Mouse (Mus musculus) C3H10T1/2 (cell line): ENCODE data around the gene 1810030O07Rik. TPM values are rescaled to one million over a fixed set of nuclear protein-coding genes. Genes with fewer than 3 reads are reported as not detected.

Experiments
- polyA plus RNA-seq, 2 experiments: library from polyadenylated mRNA; unstranded; fragments of >200 nt; fragmentation: generic; extraction: Trizol; gene quantifications; one replicate each; pipeline ENCODE4 v1.2.1; 2012; ENCODE audit warnings: missing spikeins in 2 of 2

1810030O07Rik gene
- polyA plus RNA-seq, result 10 to 100 TPM in 1 of 2 experiments, 1 to 10 TPM in 1; 3.5 to 18.3 TPM

DNA sequence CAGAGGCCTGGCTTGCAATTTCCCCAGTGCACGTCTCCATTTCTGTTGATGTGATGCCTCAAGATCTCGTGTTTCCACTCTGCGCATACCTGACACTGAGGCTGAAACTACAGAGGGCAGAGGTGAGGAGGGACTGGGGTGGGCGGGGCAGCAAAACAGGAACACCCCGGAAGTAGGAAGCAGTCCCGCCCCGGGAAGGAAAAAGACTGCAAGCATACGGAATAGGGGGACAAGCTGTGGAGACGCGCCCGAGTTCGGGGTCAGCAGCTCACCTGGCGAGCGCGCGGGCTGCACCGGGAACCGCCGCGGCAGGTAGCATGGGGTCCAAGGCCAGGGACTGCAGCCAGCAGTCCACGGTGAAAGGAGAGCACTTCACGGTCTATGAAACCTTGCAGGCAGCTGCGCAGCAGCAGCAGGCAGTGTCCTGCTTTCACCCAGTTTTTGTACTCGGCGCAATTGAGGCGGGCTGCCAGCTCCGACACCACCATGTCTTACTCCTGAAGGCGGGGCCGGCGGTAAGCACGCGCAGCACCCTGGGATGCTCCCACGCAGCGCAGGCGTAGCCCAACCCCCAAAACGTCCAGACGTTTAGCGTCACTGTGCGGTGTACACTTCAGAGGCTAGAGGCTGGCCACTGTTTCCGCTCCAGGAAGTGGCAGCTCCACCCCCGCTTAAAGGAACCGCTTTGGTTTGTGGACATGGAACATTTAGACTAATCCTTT, at the start of gene 1810030O07Rik:
Gene 1810030O07Rik, minus strand, starts transcription at position 615 of the 722 bp plus-strand sequence.

Other genes starting within 250 kb of the 1810030O07Rik start
- 10 to 100 TPM in 1 of 2 experiments, 1 to 10 TPM in 1; 2.5 to 12.6 TPM for gene Atp6ap2, start 85.9 kb downstream of the 1810030O07Rik start, polyA plus RNA-seq
- 1 to 10 TPM in 1 of 2 experiments, under 1 TPM in 1; 0.94 to 4.4 TPM for gene Med14, start 88.4 kb upstream of the 1810030O07Rik start, polyA plus RNA-seq